Mouse (Mus musculus) C3H10T1/2 (cell line): Measurements from ENCODE around the gene Lrrn2. TPM values are rescaled to one million over a fixed set of nuclear protein-coding genes. Genes with fewer than 3 reads are reported as not detected.

ENCODE experiments used
- polyA plus RNA-seq, 2 experiments: library from polyadenylated mRNA; unstranded; fragments of >200 nt; fragmentation: generic; extraction: Trizol; gene quantifications; one replicate each; pipeline ENCODE4 v1.2.1; 2012; ENCODE audit warnings: missing spikeins in 2 of 2

The Lrrn2 gene
- polyA plus RNA-seq: not detected

GRCm38 (mm10) chr1:132880161-132881005 lies at the start of gene Lrrn2:
TSS of gene Lrrn2 (plus strand) at chr1:132880273.

Other genes starting within 250 kb of the Lrrn2 start
- not detected for gene Nfasc, start 138.5 kb upstream of the Lrrn2 start, polyA plus RNA-seq
- gene Mdm4, start 150.3 kb downstream of the Lrrn2 start, polyA plus RNA-seq: 10 to 100 TPM in 1 of 2 experiments, under 1 TPM in 1; 0.25 to 10.7 TPM
- gene Pik3c2b, start 165.4 kb downstream of the Lrrn2 start, polyA plus RNA-seq: 1 to 10 TPM in 1 of 2 experiments, under 1 TPM in 1; 0.12 to 2.8 TPM